Mouse (Mus musculus) kidney, embryonic 14.5 days (tissue): ENCODE results near the gene Tsks. TPM values are rescaled to one million over a fixed set of nuclear protein-coding genes. Genes with fewer than 3 reads are reported as not detected.

Experiments
- ATAC-seq: fragments of 200-750 bp; cut with Nextera tagmentation; 2 replicates; pipeline ENCODE4 v1.8.0; 2017; ENCODE audit warnings: moderate number of reproducible peaks, mild to moderate bottlenecking, moderate TSS enrichment, moderate library complexity; ENCODE audit not compliant: low FRiP score, low TSS enrichment
- H3K27ac ChIP-seq: fragments of 300-500 bp; sonication (generic); 2 replicates; pipeline ENCODE4 v1.5.1; 2014; ENCODE audit warnings: low read depth, mild to moderate bottlenecking, low read length, moderate library complexity, mixed read lengths
- H3K27me3 ChIP-seq: fragments of 300-500 bp; sonication (generic); 2 replicates; pipeline ENCODE4 v1.6.1; 2014; ENCODE audit warnings: mild to moderate bottlenecking, low read length; ENCODE audit not compliant: control insufficient read depth, insufficient read depth
- H3K36me3 ChIP-seq: fragments of 300-500 bp; sonication (generic); 2 replicates; pipeline ENCODE4 v1.6.1; 2014; ENCODE audit warnings: low read length, mixed read lengths; ENCODE audit not compliant: control insufficient read depth, insufficient read depth
- H3K4me1 ChIP-seq: fragments of 300-500 bp; sonication (generic); 2 replicates; pipeline ENCODE4 v1.6.1; 2014; ENCODE audit warnings: low read length, mixed read lengths; ENCODE audit not compliant: control insufficient read depth, insufficient read depth
- H3K4me2 ChIP-seq: fragments of 300-500 bp; sonication (generic); replicated peaks from 2 replicates; pipeline ENCODE4 v1.6.1; 2014; ENCODE audit warnings: low read depth, mild to moderate bottlenecking, low read length
- H3K4me3 ChIP-seq: fragments of 300-500 bp; sonication (generic); 2 replicates; pipeline ENCODE4 v1.5.1; 2014; ENCODE audit warnings: mild to moderate bottlenecking, low read length
- H3K9ac ChIP-seq: fragments of 300-500 bp; sonication (generic); 2 replicates; pipeline ENCODE4 v1.6.1; 2014; ENCODE audit warnings: low read depth, mild to moderate bottlenecking, low read length, moderate library complexity
- H3K9me3 ChIP-seq: fragments of 300-500 bp; sonication (generic); 2 replicates; pipeline ENCODE4 v1.6.1; 2016; ENCODE audit warnings: low read length; ENCODE audit not compliant: control insufficient read depth
- WGBS: fragments of 180-500 bp; shearing (Covaris S2); extraction: QIAGEN DNeasy Blood & Tissue Kit; methylation state at CpG from one replicate; pipeline ENCODE4 v1.1.7; 2014; 5-methylcytosine and 5-hydroxymethylcytosine counted together
- polyA plus RNA-seq: library from polyadenylated mRNA; unstranded; fragments of >200 nt; fragmentation: Nextera tagmentation; extraction: Ambion mirVana; gene quantifications from 2 replicates; pipeline ENCODE4 v1.2.1, GENCODE M21; 2014

Tsks gene
- polyA plus RNA-seq, 1 experiment from 2014 or later, result not detected

DNA sequence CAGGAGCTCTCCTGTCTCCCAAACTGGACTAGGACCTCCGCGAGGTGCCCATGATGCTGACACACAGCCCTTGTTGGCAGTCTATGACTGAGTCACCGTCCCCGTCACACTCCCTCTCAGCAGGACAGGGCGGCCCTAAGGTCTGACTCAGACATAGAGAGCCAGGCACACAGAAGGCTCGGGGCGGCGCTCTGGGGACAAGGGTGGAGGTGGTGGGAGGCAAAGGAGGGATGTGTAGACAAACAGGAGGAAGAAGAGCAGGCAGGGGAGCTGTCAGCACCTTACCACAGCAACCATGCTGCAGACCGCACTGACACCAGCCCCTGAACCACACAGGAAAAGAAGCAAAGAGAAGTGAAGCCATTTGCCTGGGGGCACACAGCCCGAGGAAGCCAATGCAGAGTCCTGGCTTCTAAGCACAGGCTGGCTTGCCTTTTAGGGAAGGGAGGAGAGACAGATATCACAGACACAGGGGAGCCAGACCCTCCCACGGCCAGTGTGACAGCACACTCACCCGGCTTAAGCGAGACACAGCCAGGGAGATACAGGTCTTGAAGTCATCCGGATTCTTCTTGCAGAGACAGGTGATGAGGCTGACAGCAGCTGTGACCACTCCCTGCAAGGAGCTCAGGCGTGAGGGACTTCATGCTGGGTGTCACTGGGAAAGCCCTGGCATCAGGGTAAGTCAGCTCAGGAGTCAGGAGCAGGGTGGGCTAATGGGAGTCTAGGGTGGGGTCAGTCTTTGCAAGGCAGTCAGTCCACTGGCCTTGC is 34.1 kb upstream of the Tsks start:
- Histone ChIP-seq H3K9ac (no peak overlapping the region), H3K36me3 (peaks cover 87% of the 10 kb centered on the region), H3K4me3 (no peak overlapping the region), H3K4me1 (no peaks in the 10 kb centered on the region), H3K27me3 (no peaks in the 10 kb centered on the region), H3K27ac (no peak overlapping the region), H3K4me2 (no peak overlapping the region), H3K9me3 (no peaks in the 10 kb centered on the region)
- ATAC-seq, result no peak
- 89% methylated on average over 15 of the region's 15 CpGs for WGBS

- Histone ChIP-seq H3K9ac (no peak overlapping the region), H3K36me3 (peaks cover 57% of the 10 kb centered on the region), H3K4me3 (no peak overlapping the region), H3K4me1 (no peaks in the 10 kb centered on the region; the same call in 1 of the 2 replicates), H3K27ac (no peak overlapping the region), H3K27me3 (no peaks in the 10 kb centered on the region), H3K4me2 (no peak overlapping the region), H3K9me3 (no peaks in the 10 kb centered on the region)
- 91% methylated on average over 2 of the region's 2 CpGs for WGBS
- no peak for ATAC-seq
These were observed 28.6 kb upstream of the Tsks start for GRCm38 (mm10) chr7:44914396-44914795.

GRCm38 (mm10) chr7:44915314-44915713 is 27.7 kb upstream of the Tsks start:
- no peak for ATAC-seq
- Histone ChIP-seq H3K36me3 (peaks cover 56% of the 10 kb centered on the region), H3K4me2 (no peak overlapping the region), H3K27ac (no peak overlapping the region), H3K9ac (0 out of 2 replicates have a peak overlapping the region, but pooled peaks have one; percentile 12), H3K9me3 (no peaks in the 10 kb centered on the region), H3K27me3 (no peaks in the 10 kb centered on the region), H3K4me3 (no peak overlapping the region), H3K4me1 (no peaks in the 10 kb centered on the region; the same call in 1 of the 2 replicates)
- 94% methylated on average over 9 of the region's 9 CpGs for WGBS

DNA sequence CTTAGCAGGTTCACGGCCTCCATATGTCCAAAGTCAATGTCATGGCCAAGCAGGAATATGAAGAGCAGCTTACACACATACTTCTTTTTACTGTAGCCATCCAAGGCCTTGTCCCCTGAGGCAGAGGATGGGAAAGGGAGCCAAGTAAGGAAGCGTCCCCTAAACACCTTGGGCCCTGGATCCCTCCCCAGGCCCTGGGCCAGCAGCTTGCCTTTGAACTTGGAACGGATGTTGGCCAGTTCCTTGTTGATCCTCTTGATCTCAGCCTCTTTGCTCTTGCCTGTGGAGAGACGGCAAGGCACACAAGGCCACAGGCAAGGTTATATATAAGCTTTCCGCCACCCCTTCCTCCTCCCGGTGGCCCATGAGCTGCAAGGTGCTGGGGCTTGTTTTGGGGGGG is 26.8 kb upstream of the Tsks start:
- Histone ChIP-seq H3K27ac (no peak overlapping the region), H3K4me2 (no peak overlapping the region), H3K27me3 (no peaks in the 10 kb centered on the region), H3K9ac (no peak overlapping the region), H3K4me1 (no peaks in the 10 kb centered on the region; the same call in 1 of the 2 replicates), H3K9me3 (no peaks in the 10 kb centered on the region), H3K36me3 (peaks cover 47% of the 10 kb centered on the region), H3K4me3 (no peak overlapping the region)
- WGBS, result 87% methylated on average over 6 of the region's 6 CpGs
- ATAC-seq, result no peak

DNA sequence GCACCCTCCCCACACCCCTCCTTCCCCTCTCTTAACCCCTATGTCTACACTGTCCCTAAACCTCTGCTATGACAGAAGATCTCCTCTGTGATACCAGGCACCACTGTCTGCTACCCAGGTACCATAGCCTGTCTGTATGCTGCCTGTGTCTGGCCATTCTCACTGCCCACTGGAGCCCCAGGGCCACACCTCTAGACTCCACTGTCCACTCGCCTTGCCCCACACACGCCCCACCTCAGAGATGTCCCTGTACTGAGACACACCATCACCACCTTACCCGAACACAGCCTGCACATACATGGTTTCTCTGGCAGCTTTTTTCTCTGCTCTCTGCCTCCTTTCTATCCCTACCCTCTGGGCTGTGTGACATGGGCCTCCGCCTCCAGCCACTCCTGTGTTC is 26.1 kb upstream of the Tsks start:
- Histone ChIP-seq H3K36me3 (peaks cover 47% of the 10 kb centered on the region), H3K9ac (no peak overlapping the region), H3K9me3 (no peaks in the 10 kb centered on the region), H3K4me2 (no peak overlapping the region), H3K4me3 (no peak overlapping the region), H3K27ac (no peak overlapping the region), H3K4me1 (no peaks in the 10 kb centered on the region; the same call in 1 of the 2 replicates), H3K27me3 (no peaks in the 10 kb centered on the region)
- 0 out of 2 replicates have a peak, but pooled peaks have one; percentile 32 for ATAC-seq
- 80% methylated on average over 4 of the region's 4 CpGs for WGBS

GRCm38 (mm10) chr7:44918219-44918618 is 24.8 kb upstream of the Tsks start:
- H3K36me3 ChIP-seq, result peaks cover 45% of the 10 kb centered on the region
- no peak for ATAC-seq

DNA sequence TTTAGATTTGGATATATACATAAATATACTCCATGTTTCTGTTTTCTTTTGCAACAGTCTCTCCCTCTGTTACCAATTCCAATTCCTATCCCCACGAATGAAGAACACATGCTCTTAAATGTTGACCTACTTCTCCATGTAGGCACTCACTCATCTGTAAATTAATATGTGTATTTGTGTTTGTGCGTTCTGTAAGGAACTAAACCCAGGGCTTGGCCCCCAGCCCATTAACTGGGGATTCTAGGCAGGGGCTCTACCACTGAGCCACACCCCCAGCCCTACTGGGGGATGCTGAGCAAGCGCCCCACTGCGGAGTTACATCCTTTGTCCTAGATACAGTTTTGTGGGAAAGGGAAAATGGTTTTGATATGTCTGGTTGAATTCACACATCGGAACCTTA is 23.9 kb upstream of the Tsks start:
- no peaks in the 10 kb centered on the region for H3K9me3 ChIP-seq
- H3K36me3 ChIP-seq, result peaks cover 42% of the 10 kb centered on the region
- ATAC-seq, result no peak
- no peak overlapping the region for H3K4me2 ChIP-seq
- no peak overlapping the region for H3K4me3 ChIP-seq
- H3K27me3 ChIP-seq, result no peaks in the 10 kb centered on the region
- no peak overlapping the region for H3K27ac ChIP-seq
- H3K9ac ChIP-seq, result no peak overlapping the region
- 92% methylated on average over 5 of the region's 5 CpGs for WGBS
- no peaks in the 10 kb centered on the region; the same call in 1 of the 2 replicates for H3K4me1 ChIP-seq

More at GRCm38 (mm10) chr7:44918219-44918618, 24.8 kb upstream of the Tsks start:
- Histone ChIP-seq H3K27me3 (no peaks in the 10 kb centered on the region), H3K27ac (no peak overlapping the region), H3K9me3 (no peaks in the 10 kb centered on the region), H3K4me2 (no peak overlapping the region), H3K4me1 (no peaks in the 10 kb centered on the region; the same call in 1 of the 2 replicates), H3K4me3 (no peak overlapping the region), H3K9ac (no peak overlapping the region)
- 75% methylated on average over 3 of the region's 3 CpGs for WGBS

- Histone ChIP-seq H3K27me3 (no peaks in the 10 kb centered on the region), H3K4me3 (no peak overlapping the region), H3K36me3 (peaks cover 32% of the 10 kb centered on the region), H3K27ac (no peak overlapping the region), H3K4me1 (no peaks in the 10 kb centered on the region; the same call in 1 of the 2 replicates), H3K9me3 (no peaks in the 10 kb centered on the region), H3K9ac (no peak overlapping the region), H3K4me2 (no peak overlapping the region)
- no peak for ATAC-seq
These were observed 20.5 kb upstream of the Tsks start for GRCm38 (mm10) chr7:44922530-44922929.

DNA sequence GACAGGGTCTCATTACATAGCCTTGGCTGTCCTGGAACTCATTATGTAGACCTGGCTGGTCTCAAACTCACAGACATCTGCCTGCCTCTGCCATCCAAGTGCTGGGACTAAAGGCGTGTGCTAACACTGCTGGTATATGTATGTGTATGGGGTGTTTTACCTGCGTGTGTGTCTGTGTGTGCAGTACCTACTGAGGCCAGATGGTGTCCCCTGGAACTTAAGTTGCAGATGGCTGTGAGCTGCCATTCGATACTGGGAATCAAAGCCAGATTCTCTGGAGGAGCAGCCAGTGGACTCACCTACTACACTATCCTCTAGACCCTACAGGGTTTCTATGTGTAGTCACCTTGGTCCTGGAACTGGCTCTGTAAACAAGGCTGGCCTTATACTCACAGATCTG is 17.5 kb upstream of the Tsks start:
- Histone ChIP-seq H3K27me3 (no peaks in the 10 kb centered on the region), H3K4me3 (no peak overlapping the region), H3K36me3 (peaks cover 28% of the 10 kb centered on the region; the same call in 1 of the 2 replicates), H3K4me2 (no peak overlapping the region), H3K9ac (no peak overlapping the region), H3K9me3 (no peaks in the 10 kb centered on the region), H3K27ac (no peak overlapping the region), H3K4me1 (peaks cover 12% of the 10 kb centered on the region)
- WGBS, result 82% methylated on average over 3 of the region's 3 CpGs
- no peak for ATAC-seq
